Mouse (Mus musculus) heart, adult 2 months (tissue): ENCODE measurements at regions not wholly inside any gene's neighbourhood (a gene's known extent, or its start where the extent isn't known, plus 50 kb on each side); places are given as distances from the start of the nearest gene placed in this dataset.

Source experiments
- DNase-seq, 2 experiments: peaks; one replicate each; pipeline ENCODE4 v3.0.0; 2021
- H3K27ac ChIP-seq: fragments of 200-600 bp; 2 replicates; pipeline ENCODE4 v1.8.1; 2022
- H3K27me3 ChIP-seq: fragments of 200-500 bp; 2 replicates; pipeline ENCODE4 v1.6.1; 2012; ENCODE audit warnings: mild to moderate bottlenecking, low read length, inconsistent platforms, mixed read lengths; ENCODE audit not compliant: control insufficient read depth, insufficient read depth
- H3K36me3 ChIP-seq: fragments of 200-500 bp; 2 replicates; pipeline ENCODE4 v1.6.1; 2012; ENCODE audit warnings: low read length, inconsistent platforms; ENCODE audit not compliant: control insufficient read depth, insufficient read depth
- H3K4me1 ChIP-seq: fragments of 200-500 bp; 2 replicates; pipeline ENCODE4 v1.6.1; 2011; ENCODE audit warnings: low read length; ENCODE audit not compliant: control insufficient read depth, insufficient read depth
- H3K4me3 ChIP-seq: fragments of 200-600 bp; 2 replicates; pipeline ENCODE4 v1.8.1; 2022
- H3K79me2 ChIP-seq: fragments of 200-500 bp; replicated peaks from 2 replicates; pipeline ENCODE4 v1.6.1; 2012; ENCODE audit warnings: mild to moderate bottlenecking, inconsistent platforms, low read length, moderate library complexity, mixed read lengths; ENCODE audit not compliant: control insufficient read depth, insufficient read depth
- H3K9ac ChIP-seq: fragments of 200-500 bp; 2 replicates; pipeline ENCODE4 v1.6.1; 2012; ENCODE audit warnings: low read depth, mild to moderate bottlenecking, control low read depth, inconsistent platforms, low read length, mixed read lengths
- CTCF ChIP-seq: fragments of 200-600 bp; IDR thresholded peaks from 2 replicates; pipeline ENCODE4 v1.8.1; 2022; ENCODE audit warnings: antibody characterized with exemption, mild to moderate bottlenecking, moderate library complexity
- EP300 ChIP-seq: fragments of 200-500 bp; IDR thresholded peaks from 2 replicates; pipeline ENCODE4 v1.6.1; 2011; ENCODE audit warnings: low read depth, low read length, control low read depth; ENCODE audit not compliant: insufficient read depth
- POLR2A ChIP-seq: fragments of 200-500 bp; IDR thresholded peaks from 2 replicates; pipeline ENCODE4 v1.6.1; 2011; ENCODE audit warnings: mild to moderate bottlenecking, low read depth, low read length, control low read depth; ENCODE audit not compliant: insufficient read depth
- WGBS: fragments of 180-500 bp; shearing (Covaris S2); methylation state at CpG from one replicate; pipeline ENCODE4 v1.1.7; 2018; 5-methylcytosine and 5-hydroxymethylcytosine counted together
- intact Hi-C: fragments of 180-260 bp; cut with DNase I; formaldehyde crosslinking; loops from one replicate; pipeline ENCODE4 v1.15.1; 2025

DNA sequence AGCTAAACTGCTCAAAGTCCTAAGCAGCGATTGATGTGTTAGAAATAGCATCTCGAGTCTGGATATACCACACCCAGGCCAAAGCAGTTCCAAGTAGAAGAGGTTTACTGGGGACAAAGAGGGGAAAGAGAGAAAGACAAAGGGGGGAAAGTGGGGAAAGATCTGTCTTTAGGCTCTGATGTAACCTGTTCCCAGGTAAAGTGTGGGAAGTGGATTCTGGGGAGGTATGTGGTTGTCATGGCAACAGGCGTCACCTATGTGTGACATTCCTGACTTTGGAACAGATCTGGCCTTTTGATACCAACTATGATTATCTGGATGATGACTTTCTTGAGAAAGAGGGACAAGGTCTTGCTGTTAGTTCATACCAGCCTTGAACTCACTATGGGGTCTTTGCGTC is 97.4 kb upstream of the Mark1 start:
- H3K79me2 ChIP-seq = no peaks in the 10 kb centered on the region
- DNase-seq = no peak
- WGBS = 83% methylated on average over 4 of the region's 4 CpGs
- no peaks in the 10 kb centered on the region for H3K36me3 ChIP-seq
- intact Hi-C loops = no loop called here
- no peaks in the 10 kb centered on the region for H3K4me1 ChIP-seq
- TF ChIP-seq EP300 (no peak), POLR2A (no peak), CTCF (no peak)
- no peak overlapping the region for H3K4me3 ChIP-seq
- no peak overlapping the region for H3K27ac ChIP-seq
- H3K9ac ChIP-seq = no peak overlapping the region
- H3K27me3 ChIP-seq = no peaks in the 10 kb centered on the region

GRCm38 (mm10) chr1:185092757-185093156 is 93.4 kb upstream of the Mark1 start:
- H3K36me3 ChIP-seq = no peaks in the 10 kb centered on the region
- no peak overlapping the region for H3K9ac ChIP-seq
- H3K27me3 ChIP-seq = no peaks in the 10 kb centered on the region
- no peaks in the 10 kb centered on the region for H3K79me2 ChIP-seq
- no peak overlapping the region for H3K27ac ChIP-seq
- TF ChIP-seq EP300 (no peak), POLR2A (no peak), CTCF (no peak)
- intact Hi-C loops = no loop called here
- DNase-seq = no peak
- no peaks in the 10 kb centered on the region; the same call in 1 of the 2 replicates for H3K4me1 ChIP-seq
- 96% methylated on average over 5 of the region's 5 CpGs for WGBS
- no peak overlapping the region for H3K4me3 ChIP-seq

DNA sequence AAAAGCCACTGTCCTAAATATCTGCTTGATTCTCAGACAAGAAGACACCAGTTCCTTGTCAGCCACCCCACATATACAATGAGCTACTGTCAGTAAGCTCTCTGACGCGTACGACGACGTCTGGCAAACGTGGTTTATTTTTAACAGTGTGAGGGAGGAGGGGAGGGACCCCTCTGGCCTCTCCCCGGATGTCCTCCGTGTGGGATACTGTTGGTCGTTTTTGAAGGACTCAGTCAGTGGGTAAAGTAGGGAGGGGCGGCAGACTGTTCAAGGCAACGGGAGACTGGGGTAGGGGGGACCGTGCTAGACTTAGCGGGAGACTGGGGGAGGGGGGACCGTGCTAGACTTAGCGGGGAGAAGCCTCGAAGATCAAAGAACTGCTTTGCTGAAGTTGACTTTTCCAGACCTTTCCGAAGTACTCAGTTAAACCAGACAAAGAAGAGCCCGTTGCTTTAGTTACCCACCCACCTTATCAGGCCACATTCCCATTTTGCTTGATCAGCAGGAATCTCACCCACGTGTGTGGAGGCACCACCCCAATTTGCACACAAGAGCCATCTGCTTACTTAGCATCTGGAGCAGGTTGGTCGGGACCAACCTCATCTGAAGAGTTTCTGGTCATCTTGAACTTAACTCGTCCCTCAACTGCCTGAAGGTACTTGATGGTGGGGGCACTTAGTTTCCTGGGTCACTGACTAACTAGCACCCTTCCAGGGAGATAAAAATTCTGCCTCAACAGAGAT is 92.6 kb upstream of the Mark1 start:
- Histone ChIP-seq H3K4me3 (no peak overlapping the region), H3K27ac (no peak overlapping the region), H3K4me1 (no peaks in the 10 kb centered on the region; the same call in 1 of the 2 replicates), H3K27me3 (no peaks in the 10 kb centered on the region), H3K79me2 (no peaks in the 10 kb centered on the region), H3K9ac (no peak overlapping the region), H3K36me3 (no peaks in the 10 kb centered on the region)
- intact Hi-C loops = no loop called here
- no peak for DNase-seq
- TF ChIP-seq CTCF (no peak), EP300 (no peak), POLR2A (no peak)
- 27% methylated on average over 21 of the region's 21 CpGs for WGBS

- no peak for DNase-seq
- TF ChIP-seq EP300 = no peak
- TF ChIP-seq CTCF = no peak
- TF ChIP-seq POLR2A = no peak
- intact Hi-C loops = no loop called here
- Histone ChIP-seq H3K9ac (no peak overlapping the region), H3K36me3 (no peaks in the 10 kb centered on the region; the same call in 1 of the 2 replicates), H3K79me2 (no peaks in the 10 kb centered on the region), H3K4me1 (no peaks in the 10 kb centered on the region; the same call in 1 of the 2 replicates), H3K4me3 (no peak overlapping the region), H3K27ac (no peak overlapping the region), H3K27me3 (no peaks in the 10 kb centered on the region)
- WGBS = 76% methylated on average over 2 of the region's 2 CpGs
Observed at GRCm38 (mm10) chr1:185089196-185089595, 89.8 kb upstream of the Mark1 start.

GRCm38 (mm10) chr1:185083191-185083590 is 83.8 kb upstream of the Mark1 start:
- DNase-seq = no peak
- no peaks in the 10 kb centered on the region for H3K79me2 ChIP-seq
- no peak overlapping the region for H3K9ac ChIP-seq
- WGBS = 69% methylated on average over 5 of the region's 5 CpGs
- H3K36me3 ChIP-seq = no peaks in the 10 kb centered on the region; the same call in 1 of the 2 replicates
- H3K4me1 ChIP-seq = no peaks in the 10 kb centered on the region
- H3K4me3 ChIP-seq = no peak overlapping the region
- H3K27me3 ChIP-seq = no peaks in the 10 kb centered on the region
- H3K27ac ChIP-seq = no peak overlapping the region
- TF ChIP-seq EP300 = no peak
- no peak for TF ChIP-seq POLR2A
- no peak for TF ChIP-seq CTCF
- intact Hi-C loops = no loop called here

DNA sequence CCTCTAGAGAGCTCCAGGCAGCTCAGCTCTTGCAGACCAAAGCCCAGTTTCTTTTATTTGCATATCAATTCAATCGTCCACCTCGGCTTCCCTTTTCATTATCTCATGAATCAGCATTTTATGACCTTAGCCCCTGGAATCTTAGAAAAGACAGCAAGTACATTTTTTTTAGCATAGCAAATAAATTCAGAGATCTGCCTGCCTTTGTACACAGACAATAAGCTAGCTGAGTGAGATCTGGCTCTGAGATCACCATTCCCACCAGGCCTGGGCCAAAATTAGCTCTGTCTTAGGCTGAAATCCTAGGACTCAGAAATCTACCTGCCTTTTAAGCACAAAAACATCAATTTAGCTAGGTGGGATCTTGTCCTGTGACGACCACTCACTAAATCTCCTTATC is 80.7 kb upstream of the Mark1 start:
- H3K27ac ChIP-seq = no peak overlapping the region
- no peaks in the 10 kb centered on the region for H3K36me3 ChIP-seq
- H3K27me3 ChIP-seq = no peaks in the 10 kb centered on the region
- no peak for TF ChIP-seq CTCF
- TF ChIP-seq POLR2A = no peak
- TF ChIP-seq EP300 = no peak
- H3K9ac ChIP-seq = no peak overlapping the region
- WGBS = 53% methylated on average over 3 of the region's 3 CpGs
- DNase-seq = no peak
- intact Hi-C loops = no loop called here
- H3K4me1 ChIP-seq = no peaks in the 10 kb centered on the region
- H3K79me2 ChIP-seq = no peaks in the 10 kb centered on the region
- no peak overlapping the region for H3K4me3 ChIP-seq
